In genomic region chr15:67361012-67361571, GRCm38 (mm10) we compare ENCODE assay signal across 14 mouse cellular contexts.
DNase-seq lines count a peak whose midpoint lies in the region; ATAC-seq lines count a peak whose summit lies in the region.
"Had no signal": no experiment of that assay in that cellular context is flagged by ENCODE, and none has a peak within 500 bp of the region (broad histone marks: within the 10 kb centered on the region; RNA-seq: fewer than 3 reads in every experiment).

No protein-coding gene starts in this region.

- H3K4me1 ChIP-seq in heart, embryonic 10.5 days, result peaks cover 10% of the 10 kb centered on the region
- H3K4me1 ChIP-seq in lung, embryonic 15.5 days, result peaks cover 11% of the 10 kb centered on the region
- no peaks in the 10 kb centered on the region for H3K4me1 ChIP-seq in embryonic facial prominence, embryonic 11.5 days (ENCODE audit: control insufficient read depth, insufficient read depth, low read length)
- H3K4me1 ChIP-seq: neural tube, embryonic 12.5 days had no signal

- WGBS in heart, embryonic 10.5 days, result 39% methylated on average over 1 of the region's 1 CpGs
- 0% methylated on average over 1 of the region's 1 CpGs for WGBS in lung, embryonic 15.5 days
- 19% methylated on average over 1 of the region's 1 CpGs for WGBS in embryonic facial prominence, embryonic 11.5 days

- DNase-seq in heart, embryonic 10.5 days (ENCODE audit: low spot score), result no peak
- no peak for DNase-seq in heart, postnatal 36 days
- no peak for DNase-seq in lung, postnatal 25 days (ENCODE audit: low spot score)
- peak; percentile 7 for DNase-seq in embryonic facial prominence, embryonic 11.5 days (ENCODE audit: low spot score)
- DNase-seq in retina, postnatal 1 day, result peak; percentile 54
- DNase-seq in adrenal gland, adult 2 months, result no peak
- DNase-seq in layer of hippocampus, adult 9-11 months, result no peak
- DNase-seq: adrenal gland, postnatal 10 days; liver, embryonic 13.5 days had no signal

- no peaks in the 10 kb centered on the region for H3K27me3 ChIP-seq in heart, embryonic 10.5 days (ENCODE audit: insufficient read depth, poor library complexity, severe bottlenecking)
- no peaks in the 10 kb centered on the region for H3K27me3 ChIP-seq in lung, embryonic 15.5 days
- no peaks in the 10 kb centered on the region for H3K27me3 ChIP-seq in embryonic facial prominence, embryonic 11.5 days (ENCODE audit: control insufficient read depth, insufficient read depth, low read length)
- H3K27me3 ChIP-seq: liver, embryonic 13.5 days; neural tube, embryonic 12.5 days had no signal

- intact Hi-C loops in heart, postnatal 36 days (cut with DNase I), result no loop called here

- H3K4me2 ChIP-seq in lung, embryonic 15.5 days, result no peak overlapping the region
- no peak overlapping the region for H3K4me2 ChIP-seq in embryonic facial prominence, embryonic 11.5 days (ENCODE audit: low read depth, low read length)
- H3K4me2 ChIP-seq: liver, embryonic 13.5 days; neural tube, embryonic 12.5 days had no signal

- H3K9me3 ChIP-seq in heart, embryonic 10.5 days, result no peaks in the 10 kb centered on the region
- H3K9me3 ChIP-seq in lung, embryonic 15.5 days, result no peaks in the 10 kb centered on the region
- H3K9me3 ChIP-seq in embryonic facial prominence, embryonic 11.5 days (replicated peaks; ENCODE audit: control insufficient read depth, low read length), result no peaks in the 10 kb centered on the region
- H3K9me3 ChIP-seq: liver, embryonic 13.5 days; midbrain, embryonic 10.5 days; neural tube, embryonic 12.5 days had no signal

- H3K36me3 ChIP-seq in heart, embryonic 10.5 days, result no peaks in the 10 kb centered on the region
- H3K36me3 ChIP-seq in lung, embryonic 15.5 days, result no peaks in the 10 kb centered on the region
- H3K36me3 ChIP-seq in embryonic facial prominence, embryonic 11.5 days (replicated peaks; ENCODE audit: control insufficient read depth, insufficient read depth, low read depth, low read length), result no peaks in the 10 kb centered on the region
- H3K36me3 ChIP-seq: liver, embryonic 13.5 days; midbrain, embryonic 10.5 days; neural tube, embryonic 12.5 days had no signal

- no peak overlapping the region for H3K9ac ChIP-seq in lung, embryonic 15.5 days
- no peak overlapping the region for H3K9ac ChIP-seq in embryonic facial prominence, embryonic 11.5 days (replicated peaks; ENCODE audit: low read length)
- H3K9ac ChIP-seq: liver, embryonic 13.5 days; neural tube, embryonic 12.5 days had no signal

- no peak overlapping the region for H3K4me3 ChIP-seq in heart, embryonic 10.5 days
- no peak overlapping the region for H3K4me3 ChIP-seq in lung, embryonic 15.5 days
- no peak overlapping the region for H3K4me3 ChIP-seq in embryonic facial prominence, embryonic 11.5 days (ENCODE audit: low read depth, low read length)
- H3K4me3 ChIP-seq: liver, embryonic 13.5 days; midbrain, embryonic 10.5 days; neural tube, embryonic 12.5 days had no signal

- H3K27ac ChIP-seq in heart, embryonic 10.5 days, result peak overlapping the region; percentile 53
- H3K27ac ChIP-seq in lung, embryonic 15.5 days, result peak overlapping the region; percentile 64
- no peak overlapping the region for H3K27ac ChIP-seq in embryonic facial prominence, embryonic 11.5 days (replicated peaks; ENCODE audit: low read depth, low read length)
- H3K27ac ChIP-seq: liver, embryonic 13.5 days; midbrain, embryonic 10.5 days; neural tube, embryonic 12.5 days had no signal

- peak; percentile 53; the same call in 1 of the 2 replicates for ATAC-seq in lung, embryonic 15.5 days (ENCODE audit: borderline replicate concordance, extremely low read depth, low FRiP score, low TSS enrichment)
- no peak for ATAC-seq in embryonic facial prominence, embryonic 11.5 days (replicated peaks; ENCODE audit: insufficient number of reproducible peaks, low FRiP score, low TSS enrichment, low read depth)
- ATAC-seq: forebrain, embryonic 16.5 days; hindbrain, embryonic 16.5 days had no signal

Comparison
In these comparisons a context has a peak if more than half of its experiments do, and no peak if none do; other contexts are left out.
1. DNase-seq: peak in embryonic facial prominence, embryonic 11.5 days (single experiment) and retina, postnatal 1 day (single experiment); none in heart, embryonic 10.5 days (single experiment), heart, postnatal 36 days (0 of 2), lung, postnatal 25 days (single experiment), adrenal gland, adult 2 months (single experiment) and layer of hippocampus, adult 9-11 months (single experiment).